Mouse (Mus musculus): ENCODE measurements around the gene Ano10.

Gene Ano10

GRCm38 (mm10) chr9:122244800-122245165 is 49.4 kb downstream of the Ano10 start:
- no peak for DNase-seq (ENCODE audit: low read depth)

- DNase-seq (ENCODE audit: low read depth) = peak; percentile 69
Observed at GRCm38 (mm10) chr9:122244080-122244799, 50.0 kb downstream of the Ano10 start.

GRCm38 (mm10) chr9:122243297-122243696 is 50.9 kb downstream of the Ano10 start:
- no peak for DNase-seq (ENCODE audit: low read depth)

GRCm38 (mm10) chr9:122242856-122243255 is 51.4 kb downstream of the Ano10 start:
- no peak for DNase-seq (ENCODE audit: low read depth)

- DNase-seq (ENCODE audit: low read depth) = no peak
Observed at GRCm38 (mm10) chr9:122241812-122242400, 52.3 kb downstream of the Ano10 start.

GRCm38 (mm10) chr9:122240629-122241199 is 53.5 kb downstream of the Ano10 start:
- peak; percentile 30 for DNase-seq (ENCODE audit: low read depth)

GRCm38 (mm10) chr9:122234741-122235140 is 59.5 kb downstream of the Ano10 start:
- no peak for DNase-seq (ENCODE audit: low read depth)

- no peak for DNase-seq (ENCODE audit: low read depth)
Observed at GRCm38 (mm10) chr9:122233972-122234345, 60.3 kb downstream of the Ano10 start.

GRCm38 (mm10) chr9:122233316-122233971 is 60.8 kb downstream of the Ano10 start:
- DNase-seq (ENCODE audit: low read depth) = no peak

GRCm38 (mm10) chr9:122232912-122233311 is 61.3 kb downstream of the Ano10 start:
- no peak for DNase-seq (ENCODE audit: low read depth)

GRCm38 (mm10) chr9:122230701-122231100 is 63.5 kb downstream of the Ano10 start:
- DNase-seq (ENCODE audit: low read depth) = no peak

GRCm38 (mm10) chr9:122226419-122226818 is 67.8 kb downstream of the Ano10 start:
- no peak for DNase-seq (ENCODE audit: low read depth)

GRCm38 (mm10) chr9:122225309-122225708 is 68.9 kb downstream of the Ano10 start:
- DNase-seq (ENCODE audit: low read depth) = peak; percentile 60

- DNase-seq (ENCODE audit: low read depth) = no peak
Observed at GRCm38 (mm10) chr9:122223005-122223404, 71.2 kb downstream of the Ano10 start.

GRCm38 (mm10) chr9:122219934-122220333 is 74.3 kb downstream of the Ano10 start:
- no peak for DNase-seq (ENCODE audit: low read depth)

- DNase-seq (ENCODE audit: low read depth) = no peak
Observed at GRCm38 (mm10) chr9:122216945-122217529, 77.2 kb downstream of the Ano10 start.

GRCm38 (mm10) chr9:122215118-122215517 is 79.1 kb downstream of the Ano10 start:
- DNase-seq (ENCODE audit: low read depth) = no peak

- no peak for DNase-seq (ENCODE audit: low read depth)
Observed at GRCm38 (mm10) chr9:122208311-122208710, 85.9 kb downstream of the Ano10 start.

GRCm38 (mm10) chr9:122205543-122206200 is 88.6 kb downstream of the Ano10 start:
- peak; percentile 43 for DNase-seq (ENCODE audit: low read depth)

- DNase-seq (ENCODE audit: low read depth) = peak; percentile 18
Observed at GRCm38 (mm10) chr9:122204508-122204907, 89.7 kb downstream of the Ano10 start.

GRCm38 (mm10) chr9:122199253-122199652 is 95.0 kb downstream of the Ano10 start:
- peak; percentile 34 for DNase-seq (ENCODE audit: low read depth)

- DNase-seq (ENCODE audit: low read depth) = no peak
Observed at GRCm38 (mm10) chr9:122198621-122199020, 95.6 kb downstream of the Ano10 start.

Measured in NIH3T3 (cell line).